Mouse (Mus musculus) cortical plate, adult 2 months (tissue): ENCODE measurements around the gene Vkorc1l1.

ENCODE experiments used
- CTCF ChIP-seq: fragments of 200-500 bp; IDR thresholded peaks from 2 replicates; pipeline ENCODE4 v1.5.1; 2011; ENCODE audit warnings: mild to moderate bottlenecking, control low read depth, low read length; ENCODE audit not compliant: insufficient read depth; ENCODE audit errors: extremely low read depth
- POLR2A ChIP-seq: fragments of 200-500 bp; IDR thresholded peaks from 2 replicates; pipeline ENCODE4 v1.6.1; 2011; ENCODE audit warnings: mild to moderate bottlenecking, low read length, control low read depth; ENCODE audit not compliant: insufficient read depth; ENCODE audit errors: extremely low read depth

- TF ChIP-seq POLR2A (no peak), CTCF (no peak)
These were observed 23.0 kb upstream of the Vkorc1l1 start for GRCm38 (mm10) chr5:129918752-129919151.
